Mouse (Mus musculus): ENCODE results near the gene Dcaf1. TPM values are rescaled to one million over a fixed set of nuclear protein-coding genes. Genes with fewer than 3 reads are reported as not detected.

The Dcaf1 gene
- 20.6 TPM for polyA plus RNA-seq (2014; fragmentation: Illumina TruSeq; extraction: RNeasy Lipid Tissue Mini Kit (QIAGEN cat#74804); ENCODE audit: low read depth, low replicate concordance)

GRCm38 (mm10) chr9:106821618-106822380 lies at the start of gene Dcaf1:
TSS of gene Dcaf1 (plus strand) at chr9:106821874.

GRCm38 (mm10) chr9:106788812-106789321 lies 32.8 kb upstream of the Dcaf1 start, which contains the start of gene Rad54l2:
TSS of gene Rad54l2 (minus strand) at chr9:106789194.

GRCm38 (mm10) chr9:106886828-106887702 lies 65.4 kb downstream of the Dcaf1 start, which contains the start of gene Rbm15b:
TSS of gene Rbm15b (minus strand) at chr9:106887428.

GRCm38 (mm10) chr9:106891829-106892551 lies 70.3 kb downstream of the Dcaf1 start, which contains the start of gene Manf:
TSS of gene Manf (minus strand) at chr9:106891979.

Other genes with a start within 250 kb of the Dcaf1 start
- gene Iqcf6, start 195.3 kb upstream of the Dcaf1 start, polyA plus RNA-seq (2014; fragmentation: Illumina TruSeq; extraction: RNeasy Lipid Tissue Mini Kit (QIAGEN cat#74804); ENCODE audit: low read depth, low replicate concordance), result 1.0 TPM
- not detected for gene Grm2, start 165.8 kb upstream of the Dcaf1 start, polyA plus RNA-seq (2014; fragmentation: Illumina TruSeq; extraction: RNeasy Lipid Tissue Mini Kit (QIAGEN cat#74804); ENCODE audit: low read depth, low replicate concordance)
- 68.3 TPM for gene Tex264, start 135.9 kb upstream of the Dcaf1 start, polyA plus RNA-seq (2014; fragmentation: Illumina TruSeq; extraction: RNeasy Lipid Tissue Mini Kit (QIAGEN cat#74804); ENCODE audit: low read depth, low replicate concordance)
- gene Rad54l2, start 32.7 kb upstream of the Dcaf1 start, polyA plus RNA-seq (2014; fragmentation: Illumina TruSeq; extraction: RNeasy Lipid Tissue Mini Kit (QIAGEN cat#74804); ENCODE audit: low read depth, low replicate concordance), result 15.3 TPM
- 14.5 TPM for gene Rbm15b, start 65.6 kb downstream of the Dcaf1 start, polyA plus RNA-seq (2014; fragmentation: Illumina TruSeq; extraction: RNeasy Lipid Tissue Mini Kit (QIAGEN cat#74804); ENCODE audit: low read depth, low replicate concordance)
- 506 TPM for gene Manf, start 70.1 kb downstream of the Dcaf1 start, polyA plus RNA-seq (2014; fragmentation: Illumina TruSeq; extraction: RNeasy Lipid Tissue Mini Kit (QIAGEN cat#74804); ENCODE audit: low read depth, low replicate concordance)

All from adipose tissue, adult 10 weeks (tissue).